Mouse (Mus musculus) thymus, postnatal 14 days (tissue): ENCODE data around the gene Farp2.
"Not testable (repeated sequence)": the region's sequence is repeated elsewhere in the genome, so short reads cannot be mapped to it uniquely, and the experiment has no call there.

Source experiments
- DNase-seq: peaks from one replicate; pipeline ENCODE4 v3.0.0; 2021

The Farp2 gene

GRCm38 (mm10) chr1:93636211-93636897, 124.5 kb downstream of the Farp2 start:
- DNase-seq = no peak

- no peak for DNase-seq
These were observed 130.1 kb downstream of the Farp2 start for GRCm38 (mm10) chr1:93641978-93642377.

DNA sequence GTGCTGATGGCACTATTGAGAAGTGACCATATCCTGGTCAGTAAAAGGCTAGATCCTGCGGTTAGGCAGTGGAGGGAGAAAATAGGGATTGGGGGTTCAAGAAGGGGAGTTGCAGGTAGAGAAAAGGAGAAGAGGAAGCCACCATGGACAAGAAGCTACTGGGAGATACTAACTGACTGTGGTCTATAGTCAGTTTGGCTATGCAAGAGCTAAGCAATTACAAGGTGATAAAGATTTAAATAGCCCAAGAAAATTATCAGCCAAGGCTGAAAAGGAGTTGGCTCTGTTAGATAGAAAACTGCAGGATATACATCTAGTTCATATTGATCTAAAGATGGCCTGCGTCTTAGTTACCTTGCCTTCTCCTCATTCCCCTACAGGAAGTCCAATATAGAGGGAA, 130.8 kb downstream of the Farp2 start:
- DNase-seq = no peak

DNA sequence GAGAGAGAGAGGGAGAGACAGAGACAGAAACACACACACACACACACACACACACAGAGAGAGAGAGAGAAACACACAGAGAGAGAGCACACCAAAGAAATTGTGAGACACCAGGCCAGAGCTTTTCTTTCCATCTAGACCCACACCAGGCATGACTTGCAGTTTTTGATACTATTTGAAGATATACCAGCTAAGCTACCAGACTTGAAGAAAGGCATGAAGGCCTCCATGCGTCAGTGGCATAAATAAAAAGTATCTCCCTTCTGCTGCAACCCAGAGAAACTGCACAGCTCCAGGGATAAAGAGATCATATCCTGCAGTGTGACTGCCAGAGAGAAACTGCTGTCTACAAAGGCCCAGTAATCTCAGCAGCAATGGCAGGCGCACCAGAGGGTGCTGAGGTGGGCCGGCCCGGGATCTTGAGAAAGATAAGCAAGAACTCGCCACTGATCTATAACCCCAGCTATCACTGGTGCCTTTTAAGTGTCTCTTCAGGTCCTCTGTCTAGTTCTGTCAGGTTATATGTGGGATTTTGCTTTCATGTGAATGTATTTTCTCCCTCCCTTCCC, 137.8 kb downstream of the Farp2 start:
- no peak for DNase-seq

DNA sequence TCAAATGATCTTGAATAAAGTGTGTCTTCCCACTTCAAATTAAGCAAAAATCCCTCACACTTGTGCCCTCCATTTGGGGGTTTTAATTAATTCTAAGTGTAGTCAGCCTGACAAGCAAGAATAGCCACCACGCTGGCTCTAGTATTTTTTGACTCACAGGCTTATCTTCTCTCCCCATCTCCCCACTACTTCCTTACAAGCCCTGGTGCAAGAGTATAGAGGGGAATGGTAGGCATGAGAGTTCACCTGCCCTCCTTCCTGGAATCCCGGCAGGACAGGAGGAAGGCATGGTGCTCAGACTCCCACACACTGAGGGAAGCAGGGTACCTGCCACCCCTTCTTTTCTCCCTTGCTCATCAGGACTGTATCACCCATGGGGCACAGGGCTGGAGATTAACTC, 142.4 kb downstream of the Farp2 start:
- no peak for DNase-seq

GRCm38 (mm10) chr1:93654798-93655197, 142.9 kb downstream of the Farp2 start:
- no peak for DNase-seq

- DNase-seq = no peak
These were observed 144.6 kb downstream of the Farp2 start for GRCm38 (mm10) chr1:93656325-93657024.

DNA sequence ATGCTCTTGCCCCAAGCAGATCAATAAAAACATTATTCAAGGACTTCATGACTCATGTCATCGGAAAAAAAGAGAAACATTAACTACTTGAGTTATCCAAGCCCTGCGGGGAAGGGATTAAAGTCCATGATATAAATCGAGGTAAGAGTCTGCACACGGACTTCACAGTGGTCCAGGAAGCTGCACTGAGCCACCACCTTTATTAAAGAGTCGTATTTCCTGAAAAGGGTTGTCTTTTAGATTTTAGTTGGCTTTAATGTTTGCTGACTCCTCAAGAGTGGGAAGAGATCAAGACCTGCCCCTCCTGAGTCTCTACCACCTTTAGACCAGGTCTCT, 145.1 kb downstream of the Farp2 start:
- no peak for DNase-seq

- DNase-seq = not testable (repeated sequence)
These were observed 146.7 kb downstream of the Farp2 start, which contains the start of gene Stk25 for GRCm38 (mm10) chr1:93658559-93658958. Gene Stk25 (minus strand): TSS chr1:93658659.

DNA sequence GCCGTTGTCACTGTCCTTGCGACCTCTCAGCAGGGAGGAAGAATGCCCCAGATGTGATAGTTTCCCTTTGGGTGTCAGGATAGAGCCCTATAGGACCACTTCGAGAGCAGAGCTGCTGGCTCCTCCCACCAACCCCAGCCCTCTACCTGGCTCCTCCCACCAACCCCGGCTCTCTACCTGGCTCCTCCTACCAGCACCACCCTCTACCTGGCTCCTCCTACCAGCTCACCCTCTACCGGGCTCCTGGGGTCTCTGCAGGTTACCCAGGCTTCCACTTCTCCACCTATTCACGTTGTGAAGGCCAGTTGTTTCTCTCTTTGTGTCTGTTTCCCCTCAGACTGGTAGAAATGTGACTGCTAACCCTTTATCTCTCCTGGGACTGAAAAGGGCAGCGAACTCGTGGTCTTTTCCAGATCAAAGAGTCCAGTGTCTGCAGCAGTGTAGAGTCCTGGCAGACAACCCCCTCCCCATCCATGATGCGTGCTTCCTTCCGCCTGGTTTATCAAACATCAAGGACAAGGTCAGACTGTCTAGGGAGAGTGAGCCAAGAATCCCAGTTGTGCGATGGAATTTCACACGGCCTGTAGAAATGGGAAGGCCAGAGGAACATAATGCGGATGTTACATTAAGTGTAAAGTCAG, 156.0 kb downstream of the Farp2 start:
- peak; percentile 53 for DNase-seq

- peak; percentile 77 for DNase-seq
These were observed 157.1 kb downstream of the Farp2 start for GRCm38 (mm10) chr1:93668791-93669548.

DNA sequence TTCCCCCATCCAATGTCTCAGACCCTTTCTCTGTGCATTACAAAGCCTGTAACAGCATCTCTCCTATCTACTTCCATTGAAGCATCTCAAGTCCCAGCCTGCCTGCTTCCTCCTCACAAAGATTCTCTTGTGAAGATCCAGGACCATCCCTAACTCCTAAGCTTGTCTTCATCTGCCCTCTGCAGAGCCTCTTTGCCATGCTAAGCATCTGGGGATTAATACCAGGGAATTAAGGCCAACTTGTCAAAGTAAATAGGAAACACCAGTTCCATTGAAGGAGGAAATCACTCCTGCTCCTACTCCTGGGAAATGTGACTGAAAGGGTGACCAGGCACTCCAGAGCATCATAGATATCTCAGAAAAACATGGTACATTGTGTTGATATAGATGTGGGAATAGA, 158.1 kb downstream of the Farp2 start:
- DNase-seq = no peak
